Mouse (Mus musculus): Measurements from ENCODE around the gene Tnfaip2. TPM values are rescaled to one million over a fixed set of nuclear protein-coding genes. Genes with fewer than 3 reads are reported as not detected.

The Tnfaip2 gene
- polyA plus RNA-seq, 1 experiment from 2014 or later, result 1.1 TPM

DNA sequence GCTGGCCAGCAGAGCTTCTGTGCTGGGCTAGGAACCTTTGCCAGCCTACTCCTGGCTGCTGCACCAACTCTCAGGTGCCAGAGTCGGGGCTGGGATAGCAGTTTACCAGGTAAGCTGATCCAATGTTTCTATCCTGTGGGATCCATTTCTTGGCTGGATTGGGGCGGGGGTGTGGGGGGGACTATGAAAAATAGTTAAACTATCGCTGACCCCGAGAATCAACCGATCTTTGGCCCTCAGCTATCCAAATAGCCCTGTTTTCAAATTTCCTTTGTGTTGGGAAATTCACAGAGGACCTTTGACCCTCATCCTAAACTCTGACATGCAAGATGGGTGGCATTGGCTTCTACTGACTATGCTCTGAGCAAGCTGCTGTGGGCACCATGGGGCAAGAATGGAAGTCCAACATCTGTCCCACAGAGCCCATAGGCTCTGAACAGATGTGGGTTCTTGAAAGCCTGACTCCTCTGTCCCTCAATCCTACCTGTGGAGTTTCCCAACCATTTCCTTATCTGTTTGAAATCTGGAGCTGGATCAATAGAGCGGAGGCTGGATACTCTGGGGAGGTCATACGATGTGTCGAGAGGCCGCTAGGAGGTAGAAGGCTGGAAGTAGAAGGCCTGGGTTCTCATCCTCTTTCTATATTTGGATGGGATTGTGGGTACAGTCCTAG lies 1.4 kb upstream of the Tnfaip2 start:
- Histone ChIP-seq H3K9ac (ENCODE audit: low read length) (no peak overlapping the region), H3K4me2 (ENCODE audit: low read length) (no peak overlapping the region), H3K9me3 (replicated peaks; ENCODE audit: control insufficient read depth, low read length) (no peaks in the 10 kb centered on the region), H3K4me3 (ENCODE audit: low read depth, low read length) (no peak overlapping the region), H3K36me3 (ENCODE audit: control insufficient read depth, insufficient read depth, low read length) (no peaks in the 10 kb centered on the region), H3K27me3 (replicated peaks; ENCODE audit: control insufficient read depth, insufficient read depth, low read length) (peaks cover 48% of the 10 kb centered on the region), H3K4me1 (ENCODE audit: control insufficient read depth, insufficient read depth, low read length) (peaks cover 5% of the 10 kb centered on the region), H3K27ac (ENCODE audit: low read depth, low read length) (no peak overlapping the region)
- no peak for DNase-seq (ENCODE audit: low spot score)
- 96% methylated on average over 9 of the region's 9 CpGs for WGBS
- no peak for ATAC-seq

DNA sequence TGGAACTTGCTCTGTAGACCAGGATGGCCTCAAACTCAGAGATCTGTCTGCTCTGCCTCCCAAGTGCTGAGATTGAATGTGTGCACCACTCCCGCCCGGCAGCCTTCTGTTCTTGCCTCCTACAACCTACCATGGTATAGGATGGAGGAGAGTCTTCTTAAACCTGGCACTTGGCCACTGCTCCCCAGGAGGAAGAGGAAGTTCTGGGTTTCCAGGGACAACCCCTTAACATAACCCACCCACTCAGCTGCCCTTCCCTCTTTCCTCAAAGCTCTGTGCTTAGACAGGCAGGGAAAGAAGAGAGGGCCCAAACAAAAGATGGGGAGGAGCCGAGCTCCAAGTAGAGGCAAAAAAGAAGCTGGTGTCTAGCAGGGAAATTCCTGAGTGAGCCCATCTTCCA lies 746 bp upstream of the Tnfaip2 start:
- Histone ChIP-seq H3K4me1 (ENCODE audit: control insufficient read depth, insufficient read depth, low read length) (peaks cover 5% of the 10 kb centered on the region), H3K27ac (ENCODE audit: low read depth, low read length) (no peak overlapping the region), H3K27me3 (replicated peaks; ENCODE audit: control insufficient read depth, insufficient read depth, low read length) (peaks cover 55% of the 10 kb centered on the region), H3K4me3 (ENCODE audit: low read depth, low read length) (no peak overlapping the region), H3K4me2 (ENCODE audit: low read length) (no peak overlapping the region), H3K9me3 (replicated peaks; ENCODE audit: control insufficient read depth, low read length) (no peaks in the 10 kb centered on the region), H3K36me3 (ENCODE audit: control insufficient read depth, insufficient read depth, low read length) (no peaks in the 10 kb centered on the region), H3K9ac (ENCODE audit: low read length) (no peak overlapping the region)
- DNase-seq (ENCODE audit: low spot score) (no peak), ATAC-seq (no peak)
- WGBS, result 56% methylated on average over 3 of the region's 3 CpGs

GRCm38 (mm10) chr12:111443011-111443870 lies 972 bp downstream of the Tnfaip2 start:
- H3K27me3 ChIP-seq (replicated peaks; ENCODE audit: control insufficient read depth, insufficient read depth, low read length), result peaks cover 72% of the 10 kb centered on the region
- H3K4me2 ChIP-seq (ENCODE audit: low read length), result peak overlapping the region; percentile 61
- 10% methylated on average over 15 of the region's 15 CpGs for WGBS

GRCm38 (mm10) chr12:111443921-111444831 lies 1.9 kb downstream of the Tnfaip2 start:
- ATAC-seq (no peak), DNase-seq (ENCODE audit: low spot score) (no peak)
- no peak overlapping the region for H3K9ac ChIP-seq (ENCODE audit: low read length)
- no peak overlapping the region for H3K27ac ChIP-seq (ENCODE audit: low read depth, low read length)
- H3K4me2 ChIP-seq (ENCODE audit: low read length), result no peak overlapping the region
- no peaks in the 10 kb centered on the region for H3K9me3 ChIP-seq (replicated peaks; ENCODE audit: control insufficient read depth, low read length)
- 25% methylated on average over 10 of the region's 10 CpGs for WGBS
- peaks cover 81% of the 10 kb centered on the region for H3K27me3 ChIP-seq (replicated peaks; ENCODE audit: control insufficient read depth, insufficient read depth, low read length)
- no peak overlapping the region for H3K4me3 ChIP-seq (ENCODE audit: low read depth, low read length)
- H3K36me3 ChIP-seq (ENCODE audit: control insufficient read depth, insufficient read depth, low read length), result no peaks in the 10 kb centered on the region
- peaks cover 5% of the 10 kb centered on the region for H3K4me1 ChIP-seq (ENCODE audit: control insufficient read depth, insufficient read depth, low read length)

More at GRCm38 (mm10) chr12:111443011-111443870, 972 bp downstream of the Tnfaip2 start:
- H3K27ac ChIP-seq (ENCODE audit: low read depth, low read length), result no peak overlapping the region
- ATAC-seq (no peak), DNase-seq (ENCODE audit: low spot score) (no peak)
- no peaks in the 10 kb centered on the region for H3K9me3 ChIP-seq (replicated peaks; ENCODE audit: control insufficient read depth, low read length)
- H3K4me3 ChIP-seq (ENCODE audit: low read depth, low read length), result peak overlapping the region; percentile 31; the same call in 1 of the 2 replicates
- H3K4me1 ChIP-seq (ENCODE audit: control insufficient read depth, insufficient read depth, low read length), result peaks cover 5% of the 10 kb centered on the region
- no peak overlapping the region for H3K9ac ChIP-seq (ENCODE audit: low read length)
- no peaks in the 10 kb centered on the region for H3K36me3 ChIP-seq (ENCODE audit: control insufficient read depth, insufficient read depth, low read length)

GRCm38 (mm10) chr12:111445161-111445889 lies 3.1 kb downstream of the Tnfaip2 start:
- WGBS, result 2% methylated on average over 47 of the region's 52 CpGs

GRCm38 (mm10) chr12:111445890-111446613 lies 3.8 kb downstream of the Tnfaip2 start:
- H3K27me3 ChIP-seq (replicated peaks; ENCODE audit: control insufficient read depth, insufficient read depth, low read length), result peaks cover 95% of the 10 kb centered on the region
- no peak for DNase-seq (ENCODE audit: low spot score)
- peaks cover 5% of the 10 kb centered on the region for H3K4me1 ChIP-seq (ENCODE audit: control insufficient read depth, insufficient read depth, low read length)
- H3K36me3 ChIP-seq (ENCODE audit: control insufficient read depth, insufficient read depth, low read length), result no peaks in the 10 kb centered on the region
- peak overlapping the region; percentile 11; the same call in 1 of the 2 replicates for H3K4me3 ChIP-seq (ENCODE audit: low read depth, low read length)
- peak overlapping the region; percentile 38 for H3K4me2 ChIP-seq (ENCODE audit: low read length)
- no peaks in the 10 kb centered on the region for H3K9me3 ChIP-seq (replicated peaks; ENCODE audit: control insufficient read depth, low read length)
- no peak overlapping the region for H3K27ac ChIP-seq (ENCODE audit: low read depth, low read length)
- 3% methylated on average over 26 of the region's 27 CpGs for WGBS
- no peak for ATAC-seq
- H3K9ac ChIP-seq (ENCODE audit: low read length), result no peak overlapping the region

More at GRCm38 (mm10) chr12:111445161-111445889, 3.1 kb downstream of the Tnfaip2 start:
- DNase-seq (ENCODE audit: low spot score) (no peak), ATAC-seq (no peak)
- H3K4me3 ChIP-seq (ENCODE audit: low read depth, low read length), result peak overlapping the region; percentile 11; the same call in 1 of the 2 replicates
- peak overlapping the region; percentile 38 for H3K4me2 ChIP-seq (ENCODE audit: low read length)
- no peak overlapping the region for H3K27ac ChIP-seq (ENCODE audit: low read depth, low read length)
- H3K4me1 ChIP-seq (ENCODE audit: control insufficient read depth, insufficient read depth, low read length), result peaks cover 5% of the 10 kb centered on the region
- peaks cover 92% of the 10 kb centered on the region for H3K27me3 ChIP-seq (replicated peaks; ENCODE audit: control insufficient read depth, insufficient read depth, low read length)
- no peaks in the 10 kb centered on the region for H3K36me3 ChIP-seq (ENCODE audit: control insufficient read depth, insufficient read depth, low read length)
- no peak overlapping the region for H3K9ac ChIP-seq (ENCODE audit: low read length)
- H3K9me3 ChIP-seq (replicated peaks; ENCODE audit: control insufficient read depth, low read length), result no peaks in the 10 kb centered on the region

- no peak for DNase-seq (ENCODE audit: low spot score)
- no peaks in the 10 kb centered on the region for H3K36me3 ChIP-seq (ENCODE audit: control insufficient read depth, insufficient read depth, low read length)
- H3K4me2 ChIP-seq (ENCODE audit: low read length), result no peak overlapping the region
- peaks cover 5% of the 10 kb centered on the region for H3K4me1 ChIP-seq (ENCODE audit: control insufficient read depth, insufficient read depth, low read length)
- no peak for ATAC-seq
- H3K9me3 ChIP-seq (replicated peaks; ENCODE audit: control insufficient read depth, low read length), result no peaks in the 10 kb centered on the region
- H3K4me3 ChIP-seq (ENCODE audit: low read depth, low read length), result no peak overlapping the region
- peaks cover 98% of the 10 kb centered on the region for H3K27me3 ChIP-seq (replicated peaks; ENCODE audit: control insufficient read depth, insufficient read depth, low read length)
- no peak overlapping the region for H3K27ac ChIP-seq (ENCODE audit: low read depth, low read length)
- H3K9ac ChIP-seq (ENCODE audit: low read length), result no peak overlapping the region
- 14% methylated on average over 5 of the region's 5 CpGs for WGBS
Observed at GRCm38 (mm10) chr12:111446745-111447144, 4.5 kb downstream of the Tnfaip2 start.

Measured in forebrain, embryonic 14.5 days (tissue).